Mouse (Mus musculus): ENCODE measurements around the gene Ppp1r15a.
A peak's percentile ranks its signal among the peaks of the same experiment; 100 is the strongest.

The Ppp1r15a gene

DNA sequence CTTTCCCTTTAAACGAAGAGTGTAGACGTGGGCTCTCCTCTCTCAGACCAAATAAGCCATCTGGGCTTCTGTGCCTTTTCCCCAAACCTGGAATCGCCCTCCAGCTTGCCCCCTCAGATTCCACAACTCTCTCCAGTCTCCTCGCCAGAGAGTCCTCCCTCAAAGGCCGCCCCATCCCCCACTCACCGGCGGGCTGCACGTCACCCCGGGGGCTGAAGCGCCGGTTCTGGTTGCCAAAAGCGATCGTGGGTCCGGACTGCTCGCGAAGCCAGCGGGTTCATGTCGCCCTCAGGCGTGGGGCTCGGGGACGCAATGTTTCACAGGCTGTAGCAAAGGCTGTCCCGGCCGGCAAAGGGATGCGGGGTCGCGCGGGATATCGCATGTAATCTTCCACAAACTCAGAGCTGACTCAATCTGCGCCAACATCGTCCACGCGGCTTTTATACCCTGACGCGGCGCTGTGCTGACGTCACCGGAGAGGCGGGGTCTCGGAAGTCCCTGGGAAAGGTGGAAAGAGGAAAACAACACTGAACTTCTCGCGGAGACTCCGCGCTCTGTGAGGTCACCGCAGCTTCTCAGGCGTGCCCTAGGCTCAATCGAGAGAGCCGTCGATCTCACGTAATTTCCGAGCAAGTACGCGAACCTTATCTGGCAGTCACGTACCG lies at the start of gene Ppp1r15a, which contains the start of gene Plekha4:
TSS of gene Ppp1r15a (minus strand) at position 460 of the 665 bp plus-strand sequence.
TSS of gene Plekha4 (plus strand) at position 522 of the 665 bp plus-strand sequence.
- DNase-seq = peak; percentile 100

DNA sequence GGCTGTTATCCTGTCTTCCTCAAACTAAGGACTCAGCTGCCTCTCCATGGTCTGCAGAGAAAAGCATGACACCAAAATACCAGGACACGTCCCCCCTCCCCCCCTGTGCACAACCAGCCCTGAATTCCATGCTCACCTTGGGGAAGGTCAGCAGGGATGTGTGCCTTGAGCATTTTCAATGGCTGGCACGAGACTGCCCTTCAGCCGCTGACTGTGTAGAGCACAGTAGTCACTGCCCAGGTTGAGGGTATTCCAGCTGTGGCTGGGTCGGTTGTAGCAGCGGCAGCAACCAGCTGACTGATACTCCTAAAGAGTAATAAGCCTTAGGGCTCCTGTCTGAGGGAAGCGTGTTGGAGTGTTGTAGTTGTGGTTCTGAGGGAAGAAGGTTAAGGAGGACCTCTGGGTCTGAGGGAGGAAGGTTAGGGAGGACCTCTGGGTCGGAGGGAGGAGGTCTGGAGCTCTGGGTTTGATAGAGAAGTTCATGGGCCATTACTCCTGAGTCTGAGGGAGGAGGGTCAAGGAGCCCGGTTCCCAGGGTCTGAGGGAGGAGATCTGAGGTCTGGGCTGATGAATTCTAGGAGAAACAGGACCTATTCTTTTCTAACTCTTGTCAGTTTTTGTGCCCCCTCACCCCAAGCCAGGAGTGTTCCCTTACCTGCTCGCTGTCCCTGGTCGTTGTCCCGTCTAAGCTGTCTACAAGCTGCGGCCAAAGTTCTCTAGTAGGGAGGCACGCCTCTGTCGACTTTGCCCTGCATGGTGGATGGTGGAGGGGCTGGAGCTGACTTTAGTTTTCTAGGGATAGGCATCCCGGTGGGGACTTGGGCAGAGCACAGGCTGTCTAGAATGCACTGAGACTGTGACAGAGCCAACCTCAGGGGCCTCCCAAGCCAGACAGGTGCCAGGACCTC lies 48.7 kb upstream of the Ppp1r15a start:
- DNase-seq = peak; percentile 88

DNA sequence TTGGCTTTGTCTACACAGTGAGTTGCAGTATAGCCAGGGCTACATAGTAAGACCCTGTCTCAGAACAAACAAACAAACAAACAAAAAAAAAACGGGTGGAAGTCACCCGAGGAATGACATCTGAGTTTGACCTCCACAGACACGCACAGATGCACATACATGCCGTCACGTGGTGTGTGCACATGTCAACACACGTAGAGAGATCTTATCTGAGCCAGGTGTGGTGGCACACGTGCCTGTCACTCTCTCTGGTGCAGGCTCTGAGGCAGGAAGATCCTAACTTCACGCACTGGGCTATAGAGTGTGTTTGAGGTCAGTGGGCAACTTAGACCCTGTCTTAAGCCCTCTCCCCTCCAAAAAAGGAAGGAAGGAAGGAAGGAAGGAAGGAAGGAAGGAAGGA lies 47.9 kb upstream of the Ppp1r15a start:
- no peak for DNase-seq

DNA sequence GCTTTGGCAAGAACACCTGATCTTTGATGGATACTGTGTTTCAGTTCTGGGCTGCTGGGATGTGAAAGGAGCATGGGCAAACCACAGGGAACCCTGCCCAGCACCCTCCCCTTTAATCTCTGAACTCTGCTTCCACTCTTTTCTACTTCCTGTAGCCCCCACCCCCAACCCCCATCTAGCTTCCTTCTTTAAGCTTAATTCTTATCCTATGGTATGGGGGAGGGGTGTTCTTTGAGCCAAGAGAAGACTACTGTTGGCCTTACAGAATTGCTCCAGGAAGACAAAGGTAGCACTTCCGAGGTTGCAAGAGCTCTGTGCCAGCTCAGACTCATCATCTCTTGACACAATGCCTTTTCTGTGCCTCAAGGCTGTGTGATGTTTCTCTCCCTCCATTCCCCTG lies 45.9 kb upstream of the Ppp1r15a start:
- DNase-seq = no peak

DNA sequence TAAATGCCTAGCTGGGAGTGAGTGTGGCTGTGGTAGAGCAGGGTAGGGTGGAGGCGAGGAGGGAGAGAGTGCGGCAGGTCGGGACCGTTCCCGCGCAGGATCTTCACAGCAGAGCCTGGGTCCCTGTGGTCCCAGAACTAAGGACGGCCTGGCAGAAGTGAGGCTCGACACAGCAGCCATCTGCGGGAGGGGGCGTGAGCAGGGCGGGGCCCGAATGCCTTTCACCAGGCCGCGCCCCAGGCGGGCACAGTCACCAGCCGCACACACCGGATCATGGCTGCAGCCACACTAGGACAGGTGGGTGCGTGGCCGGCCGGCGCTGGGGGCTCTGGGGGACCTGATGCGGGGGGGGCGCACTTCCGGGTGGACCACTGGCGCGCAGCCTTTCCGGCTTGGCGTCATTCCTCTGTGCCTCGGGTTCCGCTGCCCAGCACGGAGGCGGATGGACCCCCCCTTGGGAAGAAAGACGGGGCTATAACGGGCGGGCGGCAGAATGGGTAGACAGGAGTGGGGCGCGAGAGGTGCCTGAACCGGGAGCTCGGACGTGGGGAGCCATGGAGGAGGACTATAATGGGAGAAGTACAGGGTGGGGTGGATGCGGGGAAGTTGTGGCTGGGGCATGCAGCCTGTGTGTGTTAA lies 44.2 kb upstream of the Ppp1r15a start, which contains the start of gene Bcat2:
TSS of gene Bcat2 (plus strand) at position 51 of the 639 bp plus-strand sequence.
- DNase-seq = peak; percentile 98

DNA sequence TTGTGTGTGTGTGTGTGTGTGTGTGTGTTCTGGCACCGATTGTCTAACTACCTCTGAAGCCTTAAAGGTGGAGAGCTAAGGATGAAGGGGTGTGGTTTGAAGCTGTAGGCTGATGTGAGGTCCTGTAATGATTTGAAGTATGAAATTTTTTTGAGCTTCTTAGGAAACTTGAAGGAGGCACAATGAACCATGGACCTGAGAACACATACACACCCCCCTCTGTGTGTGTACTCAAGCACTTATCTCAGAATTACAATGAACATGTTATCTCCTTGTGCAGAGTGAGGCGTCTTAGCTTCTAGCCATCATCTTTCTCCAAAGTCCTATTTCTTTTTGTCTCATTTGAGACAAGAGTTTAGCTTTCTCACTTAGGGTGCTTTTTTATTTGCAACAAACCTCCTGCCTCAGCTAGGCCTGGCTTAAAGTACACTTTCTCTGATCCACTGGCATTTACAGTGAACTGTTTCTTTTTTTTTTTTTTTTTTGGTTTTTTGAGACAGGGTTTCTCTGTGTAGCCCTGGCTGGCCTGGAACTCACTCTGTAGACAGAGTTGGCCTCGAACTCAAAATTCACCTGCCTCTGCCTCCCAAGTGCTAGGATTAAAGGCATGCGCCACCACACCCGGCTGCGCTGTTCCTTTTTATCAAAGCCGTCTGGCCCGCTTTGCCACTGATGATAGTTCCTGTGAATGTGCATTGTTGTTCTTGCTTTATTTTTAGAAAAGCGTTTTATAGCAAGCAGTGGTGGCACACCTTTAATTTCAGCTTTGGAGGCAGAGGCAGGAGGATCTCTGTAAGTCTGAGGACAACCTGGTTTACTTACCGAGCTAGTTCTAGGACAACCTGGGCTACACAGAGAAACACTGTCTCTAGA lies 42.8 kb upstream of the Ppp1r15a start:
- no peak for DNase-seq

DNA sequence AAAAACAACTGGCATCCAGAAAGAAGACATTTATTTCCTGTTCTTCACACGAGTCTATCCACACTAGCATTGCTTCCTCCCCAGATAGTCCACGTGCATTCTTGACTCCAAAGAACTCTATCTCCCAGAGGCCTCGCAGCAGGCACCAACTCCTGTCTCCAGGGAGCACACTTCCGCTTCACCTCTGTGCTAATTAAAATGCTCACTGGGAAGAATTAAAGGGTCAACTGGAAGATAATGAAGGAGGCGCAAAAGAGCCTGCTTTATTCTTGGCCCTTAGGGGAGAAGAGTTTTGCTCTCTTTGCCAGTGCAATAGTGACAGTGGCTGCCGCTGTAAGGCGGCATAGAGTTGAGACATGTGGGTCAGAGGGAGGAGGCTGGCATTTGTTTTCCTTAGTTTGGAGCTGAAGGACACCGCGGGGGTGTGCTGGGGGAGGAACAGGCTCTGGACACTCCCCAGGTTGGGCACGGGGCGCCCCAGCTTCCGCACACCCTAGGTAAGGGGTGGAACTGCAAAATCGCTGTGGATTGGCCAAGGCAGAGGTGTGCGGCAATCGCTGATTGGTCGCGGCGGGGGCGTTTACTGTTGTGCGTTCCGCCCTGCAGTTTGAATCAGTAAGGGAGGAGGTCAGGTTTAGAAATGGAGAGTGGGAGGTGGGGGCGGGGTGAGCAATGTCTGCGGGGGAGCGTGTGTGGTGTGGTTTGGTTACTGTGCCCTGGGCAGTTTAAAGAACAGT lies 41.9 kb upstream of the Ppp1r15a start:
- DNase-seq = peak; percentile 100

DNA sequence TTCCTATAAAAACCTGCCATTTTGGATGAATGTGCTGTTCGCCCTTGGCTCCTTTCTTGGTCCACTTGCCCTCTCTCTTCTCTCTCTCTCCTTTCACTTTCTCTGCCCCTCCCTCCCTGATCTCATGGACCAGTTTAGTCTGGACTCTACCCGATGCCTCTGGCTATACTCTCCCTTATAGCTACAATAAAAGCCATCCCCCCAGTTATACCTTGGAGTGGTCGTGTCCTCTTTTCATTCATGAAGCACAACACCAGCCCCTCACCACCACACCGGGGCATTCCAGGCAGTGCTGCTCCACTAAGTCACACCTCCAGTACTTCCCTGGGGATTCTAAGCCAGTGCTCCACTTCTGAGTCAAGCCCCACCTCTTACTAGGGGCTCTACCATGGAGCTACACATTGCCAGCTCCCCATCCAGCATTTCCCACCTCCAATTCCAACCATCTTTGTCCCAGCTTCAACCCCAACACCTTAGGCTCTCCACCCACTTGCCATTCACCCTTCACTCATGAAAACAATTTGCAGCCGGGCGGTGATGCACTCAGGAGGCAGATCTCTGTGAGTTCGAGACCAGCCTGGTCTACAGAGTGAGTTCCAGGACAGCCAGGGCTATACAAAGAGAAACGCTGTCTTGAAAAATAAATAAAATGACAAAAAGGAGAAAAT lies 41.2 kb upstream of the Ppp1r15a start:
- DNase-seq = peak; percentile 91

DNA sequence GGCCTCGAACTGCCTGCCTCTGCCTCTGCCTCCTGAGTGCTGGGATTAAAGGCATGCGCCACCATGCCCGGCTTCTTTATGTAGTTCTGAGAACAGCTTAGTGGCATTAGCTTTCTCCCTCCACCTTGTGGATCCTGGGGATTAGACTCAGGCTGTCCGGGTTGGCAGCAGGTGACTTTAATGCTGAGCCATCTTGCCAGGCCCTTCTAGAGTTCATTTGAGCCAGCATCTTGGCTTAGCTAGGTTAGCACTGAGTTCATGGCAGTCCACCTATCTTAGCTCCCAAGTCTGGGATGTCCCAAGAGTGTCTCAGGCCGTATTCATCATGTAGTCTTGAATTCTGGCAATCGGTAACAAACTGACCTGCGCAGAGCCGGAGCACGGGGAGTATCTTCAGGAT lies 39.4 kb upstream of the Ppp1r15a start:
- DNase-seq = no peak

DNA sequence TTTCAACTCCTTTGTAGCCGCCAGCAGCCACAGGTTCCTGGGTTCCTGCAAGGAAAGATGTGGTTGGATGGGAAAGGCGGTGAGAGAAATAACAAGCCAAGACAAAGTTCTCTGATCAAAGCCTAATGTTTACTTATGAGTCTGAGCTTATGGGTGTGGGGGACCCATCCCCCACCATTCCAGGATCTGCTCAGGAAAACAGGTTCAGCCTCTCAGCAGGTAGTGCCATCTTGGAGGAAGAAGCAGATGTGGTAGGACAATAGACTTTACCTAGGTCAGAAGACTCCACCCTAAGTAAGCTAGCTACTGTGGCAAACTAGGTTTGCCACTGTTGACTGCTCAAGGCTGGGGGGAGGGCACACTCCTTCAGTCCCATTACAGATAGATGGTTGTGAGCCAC lies 38.7 kb upstream of the Ppp1r15a start:
- DNase-seq = no peak

DNA sequence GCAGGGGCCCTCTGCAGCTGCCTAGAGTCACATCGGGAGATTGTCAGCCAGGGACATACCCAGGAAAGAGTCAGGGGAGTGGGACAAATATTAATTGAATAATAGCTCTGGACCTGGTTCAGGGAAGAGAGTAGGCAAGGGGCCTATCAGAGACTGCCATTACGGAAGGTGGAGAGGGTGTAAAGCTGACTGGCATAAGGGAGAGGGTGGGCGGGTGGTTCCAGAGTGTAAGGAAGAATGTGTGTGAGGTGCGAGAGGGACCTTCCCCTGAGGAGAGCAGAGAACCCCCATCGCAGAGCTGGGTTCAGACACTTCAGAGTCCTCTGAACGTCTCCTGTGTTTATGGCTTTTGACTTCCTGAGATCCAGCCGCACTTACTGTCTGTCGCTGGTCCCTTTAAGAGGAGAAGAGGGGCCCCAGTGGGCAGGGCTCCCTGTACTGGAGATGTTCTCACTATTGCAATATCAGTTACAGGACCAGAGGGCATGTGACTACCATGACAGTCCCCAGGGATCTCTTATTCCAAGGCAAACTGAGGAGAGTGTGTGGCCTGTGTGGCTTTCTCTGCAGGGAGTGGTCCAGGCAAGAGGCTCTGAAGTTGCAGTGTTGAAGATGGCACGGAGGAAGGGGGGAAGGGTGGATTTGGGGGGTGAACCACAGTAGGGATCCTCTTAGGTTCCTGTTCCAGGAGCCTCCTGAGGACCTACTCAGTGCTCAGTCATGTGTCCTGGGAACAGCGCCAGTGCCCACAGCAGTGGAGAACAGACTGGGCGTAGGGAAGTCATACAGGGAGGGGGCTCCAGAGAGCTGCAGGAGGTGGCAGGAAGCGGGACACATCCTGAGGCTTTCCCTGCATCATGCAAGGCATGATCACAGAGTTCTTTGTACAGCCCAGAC lies 35.8 kb upstream of the Ppp1r15a start:
- peak; percentile 92 for DNase-seq

DNA sequence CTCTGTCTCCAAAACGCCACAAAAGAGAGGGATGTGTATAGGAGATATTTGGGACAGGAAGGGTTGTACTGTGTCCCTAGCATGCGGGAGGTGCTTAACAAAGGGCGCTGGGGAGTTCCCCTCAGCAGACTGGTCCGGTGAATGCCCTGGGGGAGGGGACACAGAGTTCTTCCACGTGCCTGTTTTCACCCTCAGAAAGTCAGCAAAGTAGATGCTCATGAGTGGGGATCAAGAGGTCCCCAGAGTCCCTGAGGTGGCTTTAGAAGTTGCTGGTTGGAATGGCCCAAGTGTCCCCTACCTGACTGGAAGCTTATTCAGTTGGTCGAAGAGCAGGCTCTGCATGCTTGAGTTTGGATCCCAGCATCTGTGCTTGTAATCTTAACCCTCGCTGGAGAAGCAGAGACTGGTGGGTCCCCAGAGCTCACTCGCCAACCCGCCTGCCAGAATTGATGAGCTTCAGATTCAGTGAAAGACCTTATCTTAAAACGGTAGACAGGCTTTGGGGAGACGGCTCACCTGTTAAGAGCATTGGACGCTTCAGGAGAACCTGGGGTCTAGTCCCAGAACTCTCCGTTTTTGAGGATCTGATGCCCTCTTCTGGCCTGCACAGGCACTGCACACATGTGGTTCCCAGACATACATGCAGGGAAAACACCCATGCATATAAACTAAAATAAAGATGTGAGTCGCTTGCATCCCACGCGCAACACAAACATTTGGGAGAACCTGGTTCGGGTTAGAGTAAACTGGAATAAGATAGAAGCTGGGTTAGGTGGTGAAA lies 35.0 kb upstream of the Ppp1r15a start:
- peak; percentile 97 for DNase-seq

DNA sequence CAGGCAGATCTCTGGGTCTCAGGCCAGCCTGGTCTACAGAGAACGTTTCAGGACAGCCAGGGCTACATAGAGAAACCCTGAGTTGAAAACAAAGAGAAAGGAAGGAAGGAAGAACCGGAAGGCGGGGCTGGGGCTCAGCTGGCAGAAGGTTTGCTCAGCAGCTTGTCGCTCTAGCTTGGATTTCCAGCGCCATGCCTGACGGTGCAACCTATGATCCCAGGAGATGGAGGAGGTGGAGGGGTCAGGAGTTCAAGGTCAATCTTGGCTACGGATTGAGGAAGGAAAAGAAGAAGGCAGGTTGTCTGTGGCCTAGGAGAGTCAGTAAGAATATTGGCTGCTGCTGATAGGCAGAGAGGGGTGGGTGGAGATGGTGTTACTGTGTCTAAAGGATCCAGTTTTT lies 34.2 kb upstream of the Ppp1r15a start:
- no peak for DNase-seq

DNA sequence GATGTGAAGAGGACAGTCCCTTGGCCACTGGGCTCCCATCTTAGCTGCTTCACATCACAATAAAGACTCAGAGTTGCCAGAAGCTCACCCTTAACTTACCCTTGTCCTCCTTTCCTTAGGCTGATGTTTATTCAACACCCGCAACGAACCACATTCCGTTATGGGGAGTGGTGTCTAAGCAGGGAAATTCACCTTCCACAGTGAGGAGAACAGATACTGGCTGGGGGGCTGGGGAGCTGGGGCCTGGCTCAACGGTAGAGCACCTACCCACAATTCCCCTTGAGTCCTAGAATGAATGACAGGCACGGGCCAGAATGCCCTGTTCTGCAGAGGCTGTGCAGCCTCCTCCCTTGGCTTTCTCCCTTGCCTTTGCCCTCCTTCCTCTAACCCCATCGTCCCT lies 32.8 kb upstream of the Ppp1r15a start:
- no peak for DNase-seq

DNA sequence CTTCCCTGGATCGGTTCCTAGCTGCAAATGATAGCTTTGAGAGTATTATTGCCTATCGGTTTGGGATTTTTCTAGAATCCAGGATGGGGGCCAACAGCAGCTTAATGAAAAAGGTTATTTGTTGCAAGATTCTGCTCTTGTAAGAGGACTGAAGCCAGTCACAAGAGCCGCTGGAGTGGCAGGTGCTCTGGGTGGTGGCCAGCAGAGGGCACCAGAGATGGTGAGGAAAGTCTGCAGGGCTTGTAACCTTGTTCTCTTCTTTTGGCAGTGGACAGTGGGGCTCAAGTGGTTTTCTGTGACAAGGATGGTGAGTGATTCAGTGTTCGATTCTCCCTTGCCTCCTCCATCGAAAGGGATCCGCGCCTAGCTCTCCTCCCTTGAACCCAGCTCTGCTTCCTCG lies 29.7 kb upstream of the Ppp1r15a start:
- DNase-seq = peak; percentile 94

DNA sequence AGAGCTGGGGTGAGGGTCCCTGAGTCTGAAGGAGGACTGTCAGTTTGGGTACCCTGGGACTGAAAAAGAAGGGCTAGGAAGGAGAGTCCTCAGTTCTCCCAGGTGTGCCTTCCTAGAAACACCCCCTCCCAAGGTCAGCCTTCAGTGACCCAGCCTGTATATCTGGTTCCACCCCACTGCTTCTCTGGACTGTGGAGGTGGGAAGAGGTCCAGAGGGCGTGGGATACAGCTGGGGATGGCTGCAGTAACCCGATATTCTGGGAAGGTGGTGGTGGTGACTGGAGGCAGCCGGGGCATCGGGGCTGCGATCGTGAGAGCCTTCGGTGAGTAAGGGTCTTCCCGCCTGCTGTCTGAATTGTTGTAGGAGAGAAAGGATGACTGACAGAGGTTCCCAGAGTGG lies 28.7 kb upstream of the Ppp1r15a start, which contains the start of gene Hsd17b14:
TSS of gene Hsd17b14 (plus strand) at position 150 of the 400 bp plus-strand sequence.
- DNase-seq = no peak

DNA sequence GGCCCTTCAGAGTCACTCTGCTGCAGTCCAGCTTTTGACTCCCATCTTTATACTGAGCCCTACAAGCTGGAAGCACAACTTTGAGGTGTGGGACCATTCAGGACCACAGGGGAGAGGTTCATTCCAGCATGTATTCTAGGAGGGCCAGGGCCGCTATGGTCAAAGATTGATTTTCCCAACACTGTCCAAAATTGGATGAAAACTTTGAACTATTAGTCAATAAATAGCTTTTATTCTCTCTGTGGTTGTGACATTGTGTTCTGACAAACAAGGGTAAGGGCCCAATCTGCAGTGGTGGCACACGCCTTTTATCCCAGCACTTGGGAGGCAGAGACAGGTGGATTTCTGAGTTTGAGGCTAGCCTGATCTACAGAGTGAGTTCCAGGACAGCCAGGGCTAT lies 27.9 kb upstream of the Ppp1r15a start:
- no peak for DNase-seq

DNA sequence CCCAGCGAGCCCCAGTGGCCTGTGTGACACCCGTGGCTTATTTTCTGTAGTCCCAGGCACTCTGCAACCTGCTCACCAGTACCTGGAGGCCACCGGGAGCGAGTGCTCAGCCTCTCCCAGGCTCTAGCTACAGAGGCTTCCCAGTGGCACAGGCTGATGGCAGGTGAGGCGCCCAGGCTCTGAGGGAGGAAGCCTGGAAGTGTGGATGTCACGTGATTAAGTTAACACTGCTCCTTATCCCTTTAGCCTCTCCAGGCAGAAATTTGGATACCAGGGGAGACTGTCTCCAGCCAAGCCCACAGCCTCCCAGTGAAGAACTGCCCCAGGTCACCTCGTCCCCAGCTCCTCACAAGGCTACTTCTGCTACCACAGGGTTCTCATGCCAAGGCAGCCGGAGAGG lies 27.5 kb upstream of the Ppp1r15a start:
- DNase-seq = no peak

DNA sequence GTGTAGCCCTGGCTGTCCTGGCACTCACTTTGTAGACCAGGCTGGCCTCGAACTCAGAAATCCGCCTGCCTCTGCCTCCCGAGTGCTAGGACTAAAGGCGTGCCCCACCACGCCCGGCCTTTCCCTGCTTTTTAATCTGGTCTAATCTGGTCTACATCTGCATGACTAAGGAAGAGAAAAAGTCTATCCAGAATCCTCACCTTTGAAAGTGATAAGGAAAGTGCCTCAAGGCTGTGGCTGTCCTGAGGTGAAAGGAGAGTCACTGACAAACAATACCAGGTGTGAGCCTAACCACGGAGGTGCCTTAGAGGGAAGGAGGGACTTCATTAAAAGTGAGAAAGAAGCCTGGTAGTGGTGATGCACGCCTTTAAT lies 25.4 kb upstream of the Ppp1r15a start:
- DNase-seq = no peak

Data from heart, adult 11 months (tissue).